Mouse (Mus musculus): ENCODE data around the gene Ryk. TPM values are rescaled to one million over a fixed set of nuclear protein-coding genes. Genes with fewer than 3 reads are reported as not detected.

Gene Ryk
- polyA plus RNA-seq, 1 experiment, result 42.7 TPM

DNA sequence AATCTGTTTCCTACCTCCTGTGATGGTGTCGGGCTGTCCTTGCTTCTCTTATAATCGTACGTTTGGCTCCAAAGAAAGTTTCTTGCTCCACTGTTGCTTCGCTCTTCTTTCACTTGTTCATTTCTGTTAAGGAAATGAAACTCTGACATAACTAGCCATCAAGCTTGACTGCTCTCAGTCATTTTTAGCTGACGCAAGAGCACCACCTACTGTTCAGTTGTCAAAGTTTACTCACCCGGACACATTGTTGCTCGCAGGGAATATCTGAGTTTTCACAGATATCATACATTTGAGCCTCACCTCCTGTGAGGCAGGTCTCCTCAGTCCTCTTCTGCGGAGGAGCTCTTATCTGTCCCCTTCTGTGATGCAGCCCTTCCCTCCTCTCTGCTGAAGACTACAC lies 44.8 kb downstream of the Ryk start:
- H3K4me3 ChIP-seq (ENCODE audit: insufficient read depth, low read depth, low read length), result no peak overlapping the region
- 44% methylated on average over 8 of the region's 8 CpGs for WGBS
- TF ChIP-seq CTCF (conservative IDR thresholded peaks at IDR 0.05; ENCODE audit: insufficient read depth, insufficient read length, low read depth, low read length), result peak; percentile 42
- TF ChIP-seq POLR2A (IDR thresholded peaks at IDR 0.05; ENCODE audit: low read depth, low read length), result no peak
- H3K27ac ChIP-seq (ENCODE audit: insufficient read depth, low read depth, low read length), result no peak overlapping the region
- H3K27me3 ChIP-seq (replicated peaks; ENCODE audit: control insufficient read depth, insufficient read depth, low read length), result no peaks in the 10 kb centered on the region
- H3K36me3 ChIP-seq (ENCODE audit: control insufficient read depth, insufficient read depth, low read length), result peaks cover 3% of the 10 kb centered on the region; the same call in 1 of the 2 replicates
- H3K4me1 ChIP-seq (ENCODE audit: control insufficient read depth, insufficient read depth, low read length), result no peaks in the 10 kb centered on the region
- DNase-seq, result peak; percentile 73

- WGBS, result 88% methylated on average over 9 of the region's 9 CpGs
- no peak for DNase-seq
- TF ChIP-seq POLR2A (IDR thresholded peaks at IDR 0.05; ENCODE audit: low read depth, low read length) (no peak), CTCF (conservative IDR thresholded peaks at IDR 0.05; ENCODE audit: insufficient read depth, insufficient read length, low read depth, low read length) (no peak)
Measured at GRCm38 (mm10) chr9:102884703-102885102, 50.0 kb downstream of the Ryk start.

DNA sequence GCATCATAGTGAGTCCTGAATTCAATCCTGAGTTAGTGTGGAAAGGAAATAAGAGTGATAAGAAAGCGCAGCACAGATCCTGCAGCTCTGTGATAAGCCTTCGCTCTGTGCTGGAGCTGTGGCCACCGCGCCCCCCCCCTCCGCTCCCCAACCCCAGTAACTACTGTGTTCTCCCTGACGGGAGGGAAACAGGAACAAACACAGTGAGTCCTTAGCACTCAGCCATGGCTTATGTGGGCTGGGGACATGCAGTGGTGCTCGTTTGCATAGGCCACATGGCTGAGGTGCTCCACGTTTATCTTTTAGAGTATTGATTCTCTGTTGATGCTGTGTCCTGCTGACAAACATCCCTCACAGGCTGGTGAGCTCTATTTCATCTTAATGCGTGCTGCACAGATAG lies 55.4 kb downstream of the Ryk start:
- Histone ChIP-seq H3K4me3 (ENCODE audit: insufficient read depth, low read depth, low read length) (no peak overlapping the region), H3K27ac (ENCODE audit: insufficient read depth, low read depth, low read length) (no peak overlapping the region), H3K36me3 (ENCODE audit: control insufficient read depth, insufficient read depth, low read length) (no peaks in the 10 kb centered on the region; the same call in 1 of the 2 replicates), H3K4me1 (ENCODE audit: control insufficient read depth, insufficient read depth, low read length) (no peaks in the 10 kb centered on the region), H3K27me3 (replicated peaks; ENCODE audit: control insufficient read depth, insufficient read depth, low read length) (no peaks in the 10 kb centered on the region)
- DNase-seq, result no peak
- 78% methylated on average over 9 of the region's 9 CpGs for WGBS
- TF ChIP-seq CTCF (conservative IDR thresholded peaks at IDR 0.05; ENCODE audit: insufficient read depth, insufficient read length, low read depth, low read length) (no peak), POLR2A (IDR thresholded peaks at IDR 0.05; ENCODE audit: low read depth, low read length) (no peak)

More at GRCm38 (mm10) chr9:102884703-102885102, 50.0 kb downstream of the Ryk start:
- H3K4me1 ChIP-seq (ENCODE audit: control insufficient read depth, insufficient read depth, low read length), result no peaks in the 10 kb centered on the region
- no peaks in the 10 kb centered on the region for H3K27me3 ChIP-seq (replicated peaks; ENCODE audit: control insufficient read depth, insufficient read depth, low read length)
- H3K36me3 ChIP-seq (ENCODE audit: control insufficient read depth, insufficient read depth, low read length), result no peaks in the 10 kb centered on the region
- H3K27ac ChIP-seq (ENCODE audit: insufficient read depth, low read depth, low read length), result no peak overlapping the region
- H3K4me3 ChIP-seq (ENCODE audit: insufficient read depth, low read depth, low read length), result no peak overlapping the region

- 86% methylated on average over 7 of the region's 7 CpGs for WGBS
- H3K4me3 ChIP-seq (ENCODE audit: insufficient read depth, low read depth, low read length), result no peak overlapping the region
- no peaks in the 10 kb centered on the region for H3K27me3 ChIP-seq (replicated peaks; ENCODE audit: control insufficient read depth, insufficient read depth, low read length)
- no peak for DNase-seq
- no peaks in the 10 kb centered on the region for H3K4me1 ChIP-seq (ENCODE audit: control insufficient read depth, insufficient read depth, low read length)
- H3K36me3 ChIP-seq (ENCODE audit: control insufficient read depth, insufficient read depth, low read length), result no peaks in the 10 kb centered on the region; the same call in 1 of the 2 replicates
- no peak overlapping the region for H3K27ac ChIP-seq (ENCODE audit: insufficient read depth, low read depth, low read length)
- TF ChIP-seq CTCF (conservative IDR thresholded peaks at IDR 0.05; ENCODE audit: insufficient read depth, insufficient read length, low read depth, low read length) (no peak), POLR2A (IDR thresholded peaks at IDR 0.05; ENCODE audit: low read depth, low read length) (no peak)
Measured at GRCm38 (mm10) chr9:102892480-102893355, 58.0 kb downstream of the Ryk start.

DNA sequence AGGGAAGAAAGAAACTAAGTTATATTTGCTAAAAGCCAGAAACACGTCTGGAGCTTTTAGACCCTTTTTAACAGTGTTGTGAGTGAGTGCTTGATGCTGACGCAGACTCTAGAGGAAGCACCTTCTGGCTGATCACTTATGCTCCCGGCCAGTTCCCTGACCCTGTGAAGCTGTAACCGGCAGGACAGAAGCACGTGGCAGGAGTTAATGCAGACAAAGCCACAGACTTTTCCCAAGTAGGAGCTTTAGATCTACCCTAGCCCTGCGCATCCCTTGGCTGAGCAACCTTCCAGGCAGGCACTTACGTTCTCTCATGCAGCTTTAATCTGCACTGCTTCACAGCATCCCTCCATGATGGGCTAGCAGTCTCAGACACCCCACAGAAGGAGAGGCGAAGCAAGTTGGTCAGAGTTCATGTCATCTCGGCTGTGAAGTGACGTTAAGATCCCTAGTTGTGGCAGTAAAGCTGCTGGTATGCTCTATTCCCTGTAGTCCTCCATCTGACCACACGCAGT lies 58.7 kb downstream of the Ryk start:
- H3K4me1 ChIP-seq (ENCODE audit: control insufficient read depth, insufficient read depth, low read length), result no peaks in the 10 kb centered on the region
- no peak for DNase-seq
- H3K27me3 ChIP-seq (replicated peaks; ENCODE audit: control insufficient read depth, insufficient read depth, low read length), result no peaks in the 10 kb centered on the region
- WGBS, result 90% methylated on average over 11 of the region's 11 CpGs
- no peak overlapping the region for H3K27ac ChIP-seq (ENCODE audit: insufficient read depth, low read depth, low read length)
- no peak overlapping the region for H3K4me3 ChIP-seq (ENCODE audit: insufficient read depth, low read depth, low read length)
- TF ChIP-seq POLR2A (IDR thresholded peaks at IDR 0.05; ENCODE audit: low read depth, low read length) (no peak), CTCF (conservative IDR thresholded peaks at IDR 0.05; ENCODE audit: insufficient read depth, insufficient read length, low read depth, low read length) (no peak)
- H3K36me3 ChIP-seq (ENCODE audit: control insufficient read depth, insufficient read depth, low read length), result no peaks in the 10 kb centered on the region; the same call in 1 of the 2 replicates

DNA sequence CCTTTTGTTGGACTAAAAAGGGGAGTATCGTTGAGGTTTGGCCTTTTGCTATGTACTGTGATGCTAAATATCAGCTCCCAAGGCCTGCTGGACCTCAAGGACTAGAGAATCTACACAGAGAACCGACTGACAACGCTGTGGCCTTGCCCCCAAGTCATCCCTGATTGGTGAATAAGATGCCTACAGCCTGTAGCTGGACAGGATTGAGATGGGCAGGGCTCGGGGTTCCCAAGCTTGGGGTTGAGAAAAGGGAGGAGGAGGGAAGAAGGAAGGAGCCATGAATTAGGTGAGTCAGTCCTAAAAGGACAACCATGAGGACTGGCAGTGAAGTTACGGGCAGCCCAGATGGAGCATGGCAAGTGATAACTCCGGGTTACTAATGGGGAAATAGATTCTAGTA lies 65.2 kb downstream of the Ryk start:
- no peak overlapping the region for H3K27ac ChIP-seq (ENCODE audit: insufficient read depth, low read depth, low read length)
- H3K4me1 ChIP-seq (ENCODE audit: control insufficient read depth, insufficient read depth, low read length), result no peaks in the 10 kb centered on the region
- 95% methylated on average over 6 of the region's 6 CpGs for WGBS
- no peak for DNase-seq
- no peaks in the 10 kb centered on the region for H3K27me3 ChIP-seq (replicated peaks; ENCODE audit: control insufficient read depth, insufficient read depth, low read length)
- no peaks in the 10 kb centered on the region; the same call in 1 of the 2 replicates for H3K36me3 ChIP-seq (ENCODE audit: control insufficient read depth, insufficient read depth, low read length)
- no peak overlapping the region for H3K4me3 ChIP-seq (ENCODE audit: insufficient read depth, low read depth, low read length)
- TF ChIP-seq POLR2A (IDR thresholded peaks at IDR 0.05; ENCODE audit: low read depth, low read length) (no peak), CTCF (conservative IDR thresholded peaks at IDR 0.05; ENCODE audit: insufficient read depth, insufficient read length, low read depth, low read length) (no peak)

DNA sequence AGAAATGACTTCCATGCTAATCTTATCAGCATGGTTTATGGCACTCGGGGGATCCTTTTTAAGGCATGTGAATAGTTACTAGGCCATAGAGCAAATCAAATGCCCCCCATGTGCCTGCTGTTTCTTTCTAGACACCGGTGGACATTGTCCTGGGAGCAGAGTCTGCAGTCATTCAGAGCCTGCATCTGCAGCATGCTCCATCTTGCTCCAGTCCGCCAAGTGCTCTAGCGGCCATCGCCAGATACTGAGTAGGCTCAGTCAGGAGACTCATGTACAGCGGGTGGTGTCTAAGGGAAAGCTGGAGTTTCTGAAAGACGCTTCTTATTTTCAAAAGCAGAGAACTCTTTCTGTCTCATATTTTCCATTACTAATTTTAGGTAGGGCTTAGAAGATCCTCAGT lies 67.6 kb downstream of the Ryk start:
- 88% methylated on average over 7 of the region's 7 CpGs for WGBS
- no peaks in the 10 kb centered on the region for H3K4me1 ChIP-seq (ENCODE audit: control insufficient read depth, insufficient read depth, low read length)

More for the DNA sequence above, 67.6 kb downstream of the Ryk start:
- no peak overlapping the region for H3K4me3 ChIP-seq (ENCODE audit: insufficient read depth, low read depth, low read length)
- no peak overlapping the region for H3K27ac ChIP-seq (ENCODE audit: insufficient read depth, low read depth, low read length)
- no peak for DNase-seq
- no peaks in the 10 kb centered on the region for H3K36me3 ChIP-seq (ENCODE audit: control insufficient read depth, insufficient read depth, low read length)
- no peak for TF ChIP-seq CTCF (conservative IDR thresholded peaks at IDR 0.05; ENCODE audit: insufficient read depth, insufficient read length, low read depth, low read length)
- no peak for TF ChIP-seq POLR2A (IDR thresholded peaks at IDR 0.05; ENCODE audit: low read depth, low read length)
- no peaks in the 10 kb centered on the region for H3K27me3 ChIP-seq (replicated peaks; ENCODE audit: control insufficient read depth, insufficient read depth, low read length)
